Mouse (Mus musculus): ENCODE results near the gene Eif4enif1.
A peak's percentile ranks its signal among the peaks of the same experiment; 100 is the strongest.

DNA sequence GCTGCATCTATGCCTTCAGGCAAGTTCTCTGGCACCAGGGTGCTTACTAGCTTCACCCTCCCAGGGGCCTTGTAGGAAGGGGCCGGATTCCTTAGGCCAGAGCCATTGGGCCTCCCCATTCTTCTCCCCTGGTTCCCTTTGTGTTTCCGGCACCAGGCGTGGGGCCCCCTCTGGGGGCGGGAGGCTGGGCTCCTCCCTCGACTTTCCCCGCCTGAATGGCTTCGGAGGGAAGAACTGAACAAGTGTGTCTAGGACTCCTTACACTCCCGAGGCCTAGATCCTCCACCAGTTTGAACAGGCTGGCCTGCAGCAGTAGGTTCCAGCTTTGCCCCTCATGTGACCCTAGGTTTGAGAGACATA is 89.8 kb downstream of the Eif4enif1 start:
- TF ChIP-seq CTCF (IDR thresholded peaks at IDR 0.05; ENCODE audit: low read depth) (0 out of 2 replicates have a peak, but pooled peaks have one; percentile 18), EP300 (IDR thresholded peaks at IDR 0.05; ENCODE audit: low read depth) (no peak)

All from liver, embryonic 14.5 days (tissue).